Mouse (Mus musculus): Measurements from ENCODE around the gene Lss. TPM values are rescaled to one million over a fixed set of nuclear protein-coding genes. Genes with fewer than 3 reads are reported as not detected.

Gene Lss
- total and polyA plus RNA-seq, 3 experiments = 26.3 to 28.3 (median 27.5) TPM

- no peaks in the 10 kb centered on the region for H3K9me3 ChIP-seq (replicated peaks; ENCODE audit: insufficient read depth, low read length)
- H3K4me3 ChIP-seq (ENCODE audit: control insufficient read depth in 1 of 2, insufficient read depth in 1 of 2, low read depth in 2 of 2, low read length in 2 of 2) = no peak overlapping the region
- H3K79me2 ChIP-seq (ENCODE audit: control insufficient read depth, insufficient read depth, low read length, poor library complexity) = no peaks in the 10 kb centered on the region
- no peak overlapping the region for H3K9ac ChIP-seq (ENCODE audit: control insufficient read depth, low read depth, low read length, poor library complexity, severe bottlenecking)
- H3K36me3 ChIP-seq (ENCODE audit: control insufficient read depth in 1 of 2, insufficient read depth in 2 of 2, low read length in 2 of 2) = no peaks in the 10 kb centered on the region
- DNase-seq (ENCODE audit: low read depth, low spot score) = no peak
- no peak overlapping the region for H3K27ac ChIP-seq (ENCODE audit: control insufficient read depth, low read depth, low read length)
- no peaks in the 10 kb centered on the region for H3K27me3 ChIP-seq (ENCODE audit: control insufficient read depth in 1 of 2, insufficient read depth in 2 of 2, low read length in 2 of 2)
- H3K4me1 ChIP-seq (ENCODE audit: control insufficient read depth in 1 of 2, insufficient read depth in 2 of 2, low read length in 2 of 2) = no peaks in the 10 kb centered on the region
- TF ChIP-seq HCFC1 (IDR thresholded peaks at IDR 0.05; ENCODE audit: low read depth, low read length) = no peak
- TF ChIP-seq TBP (IDR thresholded peaks at IDR 0.05; ENCODE audit: low read depth, low read length) = no peak
- no peak for TF ChIP-seq ETS1 (IDR thresholded peaks at IDR 0.05; ENCODE audit: low read depth, low read length)
- no peak for TF ChIP-seq NELFE (IDR thresholded peaks at IDR 0.05; ENCODE audit: low read depth, low read length)
- TF ChIP-seq POLR2AphosphoS2 (IDR thresholded peaks at IDR 0.05; ENCODE audit: low read length) = no peak
- no peak for TF ChIP-seq ZKSCAN1 (IDR thresholded peaks at IDR 0.05; ENCODE audit: low read depth, low read length)
- TF ChIP-seq SIN3A (IDR thresholded peaks at IDR 0.05; ENCODE audit: low read length) = no peak
- TF ChIP-seq CTCF (IDR thresholded peaks at IDR 0.05 in 2 of 3, conservative IDR thresholded peaks at IDR 0.05 in 1 of 3; ENCODE audit: control insufficient read depth in 1 of 3, insufficient read depth in 1 of 3, low read depth in 2 of 3, low read length in 3 of 3, poor library complexity in 1 of 3, severe bottlenecking in 1 of 3) = no peak
These were observed 52.8 kb downstream of the Lss start for GRCm38 (mm10) chr10:76584138-76584537.

DNA sequence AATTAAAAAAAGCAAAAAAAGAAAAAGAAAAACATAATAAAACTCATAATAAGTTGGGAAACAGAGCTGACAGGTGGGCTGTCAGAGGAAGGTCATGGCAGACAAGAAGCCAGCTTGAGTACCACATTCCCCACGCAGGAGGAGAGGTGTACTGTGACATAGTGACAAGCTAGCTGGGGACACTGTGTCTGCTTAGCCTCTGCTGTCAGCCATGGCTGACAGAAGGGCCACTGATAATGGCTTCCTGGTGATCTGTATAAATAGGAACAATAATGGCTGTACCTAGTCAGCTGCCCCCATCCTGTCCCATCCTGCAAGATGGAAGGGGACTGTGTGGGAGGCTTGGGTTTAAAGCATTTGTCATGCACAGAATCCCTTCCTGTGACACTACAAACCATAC lies 54.8 kb downstream of the Lss start:
- H3K27ac ChIP-seq (ENCODE audit: control insufficient read depth, low read depth, low read length) = no peak overlapping the region
- TF ChIP-seq ZMIZ1 (IDR thresholded peaks at IDR 0.05; ENCODE audit: low read depth, low read length) = no peak
- TF ChIP-seq USF2 (IDR thresholded peaks at IDR 0.05; ENCODE audit: borderline replicate concordance in 1 of 2, insufficient read depth in 1 of 2, low read depth in 1 of 2, low read length in 2 of 2) = no peak
- TF ChIP-seq TAL1 (IDR thresholded peaks at IDR 0.05; ENCODE audit: low read length) = no peak
- no peak for TF ChIP-seq POLR2AphosphoS5 (IDR thresholded peaks at IDR 0.05; ENCODE audit: borderline replicate concordance, low read depth, low read length)
- TF ChIP-seq ETS1 (IDR thresholded peaks at IDR 0.05; ENCODE audit: low read depth, low read length) = no peak

GRCm38 (mm10) chr10:76590197-76590596 lies 58.8 kb downstream of the Lss start:
- no peaks in the 10 kb centered on the region for H3K9me3 ChIP-seq (replicated peaks; ENCODE audit: insufficient read depth, low read length)
- TF ChIP-seq RAD21 (IDR thresholded peaks at IDR 0.05; ENCODE audit: low read depth, low read length) (no peak), MXI1 (IDR thresholded peaks at IDR 0.05; ENCODE audit: low read depth, low read length) (no peak), USF2 (IDR thresholded peaks at IDR 0.05; ENCODE audit: borderline replicate concordance in 1 of 2, insufficient read depth in 1 of 2, low read depth in 1 of 2, low read length in 2 of 2) (no peak), KAT2A (conservative IDR thresholded peaks at IDR 0.05; ENCODE audit: low read depth, low read length) (no peak), MYB (IDR thresholded peaks at IDR 0.05; ENCODE audit: low read depth, low read length) (no peak), NELFE (IDR thresholded peaks at IDR 0.05; ENCODE audit: low read depth, low read length) (no peak), ELF1 (IDR thresholded peaks at IDR 0.05; ENCODE audit: low read depth, low read length) (no peak), MAFK (IDR thresholded peaks at IDR 0.05; ENCODE audit: borderline replicate concordance, low read depth, low read length) (no peak), ZC3H11A (IDR thresholded peaks at IDR 0.05; ENCODE audit: low read depth, low read length) (no peak), ZKSCAN1 (IDR thresholded peaks at IDR 0.05; ENCODE audit: low read depth, low read length) (no peak), SIN3A (IDR thresholded peaks at IDR 0.05; ENCODE audit: low read length) (no peak), POLR2AphosphoS2 (IDR thresholded peaks at IDR 0.05; ENCODE audit: low read length) (no peak), CHD2 (IDR thresholded peaks at IDR 0.05; ENCODE audit: low read length) (no peak), POLR2AphosphoS5 (IDR thresholded peaks at IDR 0.05; ENCODE audit: borderline replicate concordance, low read depth, low read length) (no peak), TAL1 (IDR thresholded peaks at IDR 0.05; ENCODE audit: low read length) (no peak), EP300 (IDR thresholded peaks at IDR 0.05; ENCODE audit: low read depth in 1 of 2, low read length in 2 of 2) (no peak), ZNF384 (IDR thresholded peaks at IDR 0.05; ENCODE audit: low read depth, low read length) (no peak)
- no peak for DNase-seq (ENCODE audit: low read depth, low spot score)
- no peaks in the 10 kb centered on the region for H3K79me2 ChIP-seq (ENCODE audit: control insufficient read depth, insufficient read depth, low read length, poor library complexity)
- no peaks in the 10 kb centered on the region; a peak in 1 of 4 replicates for H3K27me3 ChIP-seq (ENCODE audit: control insufficient read depth in 1 of 2, insufficient read depth in 2 of 2, low read length in 2 of 2)
- H3K36me3 ChIP-seq (ENCODE audit: control insufficient read depth in 1 of 2, insufficient read depth in 2 of 2, low read length in 2 of 2) = no peaks in the 10 kb centered on the region
- H3K4me3 ChIP-seq (ENCODE audit: control insufficient read depth in 1 of 2, insufficient read depth in 1 of 2, low read depth in 2 of 2, low read length in 2 of 2) = no peak overlapping the region
- no peak overlapping the region for H3K27ac ChIP-seq (ENCODE audit: control insufficient read depth, low read depth, low read length)
- no peaks in the 10 kb centered on the region for H3K4me1 ChIP-seq (ENCODE audit: control insufficient read depth in 1 of 2, insufficient read depth in 2 of 2, low read length in 2 of 2)
- H3K9ac ChIP-seq (ENCODE audit: control insufficient read depth, low read depth, low read length, poor library complexity, severe bottlenecking) = no peak overlapping the region

More for the DNA sequence above, 54.8 kb downstream of the Lss start:
- no peak for DNase-seq (ENCODE audit: low read depth, low spot score)
- H3K79me2 ChIP-seq (ENCODE audit: control insufficient read depth, insufficient read depth, low read length, poor library complexity) = no peaks in the 10 kb centered on the region
- no peak overlapping the region for H3K9ac ChIP-seq (ENCODE audit: control insufficient read depth, low read depth, low read length, poor library complexity, severe bottlenecking)
- no peaks in the 10 kb centered on the region for H3K36me3 ChIP-seq (ENCODE audit: control insufficient read depth in 1 of 2, insufficient read depth in 2 of 2, low read length in 2 of 2)
- no peaks in the 10 kb centered on the region for H3K9me3 ChIP-seq (replicated peaks; ENCODE audit: insufficient read depth, low read length)
- H3K27me3 ChIP-seq (ENCODE audit: control insufficient read depth in 1 of 2, insufficient read depth in 2 of 2, low read length in 2 of 2) = no peaks in the 10 kb centered on the region; a peak in 1 of 4 replicates
- H3K4me1 ChIP-seq (ENCODE audit: control insufficient read depth in 1 of 2, insufficient read depth in 2 of 2, low read length in 2 of 2) = no peaks in the 10 kb centered on the region
- H3K4me3 ChIP-seq (ENCODE audit: control insufficient read depth in 1 of 2, insufficient read depth in 1 of 2, low read depth in 2 of 2, low read length in 2 of 2) = no peak overlapping the region
